Mouse (Mus musculus) spleen, adult 2 months (tissue): ENCODE data around the gene Chmp6.

ENCODE experiments used
- CTCF ChIP-seq: fragments of 200-500 bp; IDR thresholded peaks from 2 replicates; pipeline ENCODE4 v1.5.1; 2011; ENCODE audit warnings: mild to moderate bottlenecking, inconsistent platforms; ENCODE audit not compliant: insufficient read depth, insufficient read length, insufficient replicate concordance; ENCODE audit errors: extremely low read depth
- POLR2A ChIP-seq: fragments of 200-500 bp; IDR thresholded peaks from 2 replicates; pipeline ENCODE4 v1.6.1; 2011; ENCODE audit warnings: low read depth, low read length, inconsistent platforms

- TF ChIP-seq POLR2A (no peak), CTCF (no peak)
Measured at GRCm38 (mm10) chr11:119901174-119901573, 12.1 kb upstream of the Chmp6 start.
